Mouse (Mus musculus) liver, embryonic 15.5 days (tissue): ENCODE data around the gene Rhog. TPM values are rescaled to one million over a fixed set of nuclear protein-coding genes. Genes with fewer than 3 reads are reported as not detected.
A peak's percentile ranks its signal among the peaks of the same experiment; 100 is the strongest.

Source experiments
- ATAC-seq: fragments of 200-750 bp; cut with Nextera tagmentation; 2 replicates; pipeline ENCODE4 v1.8.0; 2017; ENCODE audit warnings: moderate number of reproducible peaks, mild to moderate bottlenecking, moderate library complexity; ENCODE audit not compliant: insufficient read depth
- H3K27ac ChIP-seq: fragments of 300-500 bp; sonication (generic); replicated peaks from 2 replicates; pipeline ENCODE4 v1.5.1; 2015; ENCODE audit warnings: mild to moderate bottlenecking, inconsistent platforms
- H3K27me3 ChIP-seq: fragments of 300-500 bp; sonication (generic); 2 replicates; pipeline ENCODE4 v1.6.1; 2015; ENCODE audit warnings: mild to moderate bottlenecking, inconsistent platforms
- H3K36me3 ChIP-seq: fragments of 300-500 bp; sonication (generic); replicated peaks from 2 replicates; pipeline ENCODE4 v1.6.1; 2015; ENCODE audit warnings: moderate library complexity, mild to moderate bottlenecking, inconsistent platforms
- H3K4me1 ChIP-seq: fragments of 300-500 bp; sonication (generic); replicated peaks from 2 replicates; pipeline ENCODE4 v1.6.1; 2015; ENCODE audit warnings: inconsistent platforms
- H3K4me2 ChIP-seq: fragments of 300-500 bp; sonication (generic); 2 replicates; pipeline ENCODE4 v1.6.1; 2015; ENCODE audit warnings: moderate library complexity, mild to moderate bottlenecking, inconsistent platforms
- H3K4me3 ChIP-seq: fragments of 300-500 bp; sonication (generic); replicated peaks from 2 replicates; pipeline ENCODE4 v1.5.1; 2015; ENCODE audit warnings: mild to moderate bottlenecking, inconsistent platforms
- H3K9ac ChIP-seq: fragments of 300-500 bp; sonication (generic); 2 replicates; pipeline ENCODE4 v1.6.1; 2015; ENCODE audit warnings: moderate library complexity, mild to moderate bottlenecking, inconsistent platforms
- H3K9me3 ChIP-seq: fragments of 300-500 bp; sonication (generic); replicated peaks from 2 replicates; pipeline ENCODE4 v1.6.1; 2016; ENCODE audit warnings: inconsistent platforms
- WGBS: fragments of 180-500 bp; shearing (Covaris S2); methylation state at CpG from one replicate; pipeline ENCODE4 v1.1.7; 2015; ENCODE audit warnings: mixed read lengths; ENCODE audit not compliant: insufficient replicate concordance; 5-methylcytosine and 5-hydroxymethylcytosine counted together
- polyA plus RNA-seq: library from polyadenylated mRNA; unstranded; fragments of >200 nt; fragmentation: Nextera tagmentation; extraction: Ambion mirVana; gene quantifications from 2 replicates; pipeline ENCODE4 v1.2.1, GENCODE M21; 2015

Rhog gene
- 57.4 and 62.3 TPM in 2 replicates for polyA plus RNA-seq

GRCm38 (mm10) chr7:102255954-102256353 is at the start of gene Rhog:
Gene Rhog (minus strand): TSS chr7:102256054.
- Histone ChIP-seq H3K27ac (no peak within 1 kb of the TSS), H3K9ac (no peak within 1 kb of the TSS), H3K4me1 (peaks cover 32% of the 10 kb centered on the region), H3K4me3 (no peak within 1 kb of the TSS), H3K36me3 (no peaks in the 10 kb centered on the region), H3K4me2 (no peak within 1 kb of the TSS), H3K27me3 (no peaks in the 10 kb centered on the region), H3K9me3 (no peaks in the 10 kb centered on the region)
- no peak for ATAC-seq
- 72% methylated on average over 3 of the region's 3 CpGs for WGBS

GRCm38 (mm10) chr7:102305596-102305995 is 49.7 kb upstream of the Rhog start:
- H3K27ac ChIP-seq = no peak overlapping the region
- no peak overlapping the region for H3K4me2 ChIP-seq
- H3K4me1 ChIP-seq = 0 out of 2 replicates have a peak, but pooled peaks cover 6% of the 10 kb centered on the region
- ATAC-seq = no peak
- no peak overlapping the region for H3K4me3 ChIP-seq
- H3K9me3 ChIP-seq = no peaks in the 10 kb centered on the region
- 80% methylated on average over 2 of the region's 2 CpGs for WGBS
- no peak overlapping the region for H3K9ac ChIP-seq
- no peaks in the 10 kb centered on the region for H3K36me3 ChIP-seq
- no peaks in the 10 kb centered on the region for H3K27me3 ChIP-seq

- H3K36me3 ChIP-seq = no peaks in the 10 kb centered on the region
- no peaks in the 10 kb centered on the region for H3K27me3 ChIP-seq
- 0 out of 2 replicates have a peak, but pooled peaks cover 5% of the 10 kb centered on the region for H3K4me1 ChIP-seq
- no peak overlapping the region for H3K9ac ChIP-seq
- no peak overlapping the region for H3K27ac ChIP-seq
- no peak for ATAC-seq
- H3K4me3 ChIP-seq = no peak overlapping the region
- 86% methylated on average over 4 of the region's 4 CpGs for WGBS
- H3K4me2 ChIP-seq = no peak overlapping the region
- H3K9me3 ChIP-seq = no peaks in the 10 kb centered on the region
These were observed 46.6 kb upstream of the Rhog start for GRCm38 (mm10) chr7:102302471-102302870.

DNA sequence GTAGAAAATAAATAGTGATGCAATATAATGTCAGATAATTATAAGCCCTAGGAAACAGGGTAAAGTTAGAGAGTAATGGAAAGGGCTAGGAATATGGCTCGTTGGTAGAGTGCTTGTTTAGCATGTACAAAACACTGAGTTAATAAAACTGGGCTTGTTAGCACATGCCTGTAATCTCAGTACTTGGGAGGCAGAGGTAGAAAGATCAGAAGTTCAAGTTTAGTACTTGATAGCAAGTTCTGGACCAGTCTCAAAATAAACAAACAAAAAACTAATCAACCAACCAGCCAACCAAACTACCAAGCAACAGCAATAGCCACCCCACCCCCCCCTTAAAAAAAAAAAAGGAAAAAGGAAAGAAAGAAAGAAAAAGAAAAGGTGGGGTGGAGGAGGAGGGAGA is 44.9 kb upstream of the Rhog start:
- Histone ChIP-seq H3K27ac (no peak overlapping the region), H3K36me3 (no peaks in the 10 kb centered on the region), H3K4me1 (0 out of 2 replicates have a peak, but pooled peaks cover 5% of the 10 kb centered on the region), H3K4me3 (no peak overlapping the region), H3K4me2 (no peak overlapping the region), H3K9ac (no peak overlapping the region), H3K27me3 (no peaks in the 10 kb centered on the region), H3K9me3 (no peaks in the 10 kb centered on the region)
- WGBS = 75% methylated on average over 1 of the region's 1 CpGs
- no peak for ATAC-seq

- WGBS = 20% methylated on average over 2 of the region's 2 CpGs
- Histone ChIP-seq H3K27me3 (no peaks in the 10 kb centered on the region), H3K36me3 (no peaks in the 10 kb centered on the region), H3K9ac (no peak overlapping the region), H3K4me2 (no peak overlapping the region), H3K4me3 (no peak overlapping the region), H3K4me1 (peaks cover 10% of the 10 kb centered on the region; the same call in 1 of the 2 replicates), H3K9me3 (no peaks in the 10 kb centered on the region), H3K27ac (no peak overlapping the region)
- ATAC-seq = no peak
These were observed 37.4 kb upstream of the Rhog start for GRCm38 (mm10) chr7:102293234-102293633.

- Histone ChIP-seq H3K27ac (no peak overlapping the region), H3K4me1 (peaks cover 10% of the 10 kb centered on the region; the same call in 1 of the 2 replicates), H3K27me3 (no peaks in the 10 kb centered on the region), H3K4me2 (no peak overlapping the region), H3K9me3 (no peaks in the 10 kb centered on the region), H3K9ac (no peak overlapping the region), H3K4me3 (no peak overlapping the region), H3K36me3 (no peaks in the 10 kb centered on the region)
- ATAC-seq = no peak
- WGBS = 71% methylated on average over 3 of the region's 3 CpGs
These were observed 36.4 kb upstream of the Rhog start for GRCm38 (mm10) chr7:102292228-102292627.

DNA sequence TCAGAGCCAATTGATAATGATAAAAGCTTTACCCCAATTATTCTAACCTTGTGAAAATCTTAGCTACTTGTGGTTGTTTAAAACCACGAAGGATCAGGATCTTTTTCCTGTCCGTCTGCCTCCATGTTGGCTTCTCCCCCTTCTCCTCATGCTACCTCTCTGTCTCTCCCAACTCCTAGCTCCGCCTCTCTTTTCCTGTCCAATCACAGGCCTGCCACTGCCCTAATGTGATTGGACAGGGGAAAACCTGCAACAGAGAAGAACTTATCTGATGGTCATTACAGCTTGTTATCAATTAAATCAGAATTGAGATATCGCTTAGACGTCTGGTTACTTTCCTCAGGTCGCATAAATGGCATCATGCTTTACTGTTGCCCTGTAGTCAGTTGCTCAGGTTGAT is 33.6 kb upstream of the Rhog start:
- H3K9me3 ChIP-seq = no peaks in the 10 kb centered on the region
- 77% methylated on average over 6 of the region's 6 CpGs for WGBS
- H3K4me2 ChIP-seq = no peak overlapping the region
- H3K4me3 ChIP-seq = no peak overlapping the region
- no peaks in the 10 kb centered on the region for H3K36me3 ChIP-seq
- ATAC-seq = no peak
- H3K4me1 ChIP-seq = peaks cover 10% of the 10 kb centered on the region; the same call in 1 of the 2 replicates
- no peak overlapping the region for H3K9ac ChIP-seq
- no peak overlapping the region for H3K27ac ChIP-seq
- no peaks in the 10 kb centered on the region for H3K27me3 ChIP-seq

- WGBS = 66% methylated on average over 5 of the region's 5 CpGs
- no peaks in the 10 kb centered on the region for H3K4me1 ChIP-seq
- no peak for ATAC-seq
- H3K27ac ChIP-seq = no peak overlapping the region
- no peaks in the 10 kb centered on the region for H3K9me3 ChIP-seq
- no peak overlapping the region for H3K4me3 ChIP-seq
- H3K27me3 ChIP-seq = no peaks in the 10 kb centered on the region
- no peak overlapping the region for H3K9ac ChIP-seq
- no peak overlapping the region for H3K4me2 ChIP-seq
- no peaks in the 10 kb centered on the region for H3K36me3 ChIP-seq
These were observed 26.4 kb upstream of the Rhog start for GRCm38 (mm10) chr7:102282261-102282660.

DNA sequence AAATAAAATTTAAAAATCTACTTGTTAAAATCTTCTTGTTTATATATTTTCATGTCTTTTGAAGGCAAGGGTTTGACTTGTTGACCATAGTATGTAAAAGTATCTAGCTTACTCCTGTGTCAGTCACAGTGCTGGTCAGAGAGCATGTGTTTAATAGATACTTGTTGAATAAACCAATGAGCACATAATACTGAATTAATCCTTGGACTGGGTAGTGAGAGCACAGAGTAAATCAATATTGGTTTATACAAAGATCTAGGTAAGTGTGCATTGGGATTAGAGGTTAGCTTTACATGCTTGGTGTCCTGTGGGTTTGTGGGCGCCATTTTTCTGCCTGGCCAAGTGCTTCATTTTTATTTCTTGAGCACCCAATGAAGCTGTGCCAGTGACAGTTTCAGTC is 25.5 kb upstream of the Rhog start:
- no peaks in the 10 kb centered on the region for H3K27me3 ChIP-seq
- no peak for ATAC-seq
- no peak overlapping the region for H3K27ac ChIP-seq
- 77% methylated on average over 1 of the region's 1 CpGs for WGBS
- H3K36me3 ChIP-seq = no peaks in the 10 kb centered on the region
- H3K9me3 ChIP-seq = no peaks in the 10 kb centered on the region
- no peak overlapping the region for H3K9ac ChIP-seq
- H3K4me2 ChIP-seq = no peak overlapping the region
- no peak overlapping the region for H3K4me3 ChIP-seq
- H3K4me1 ChIP-seq = no peaks in the 10 kb centered on the region

DNA sequence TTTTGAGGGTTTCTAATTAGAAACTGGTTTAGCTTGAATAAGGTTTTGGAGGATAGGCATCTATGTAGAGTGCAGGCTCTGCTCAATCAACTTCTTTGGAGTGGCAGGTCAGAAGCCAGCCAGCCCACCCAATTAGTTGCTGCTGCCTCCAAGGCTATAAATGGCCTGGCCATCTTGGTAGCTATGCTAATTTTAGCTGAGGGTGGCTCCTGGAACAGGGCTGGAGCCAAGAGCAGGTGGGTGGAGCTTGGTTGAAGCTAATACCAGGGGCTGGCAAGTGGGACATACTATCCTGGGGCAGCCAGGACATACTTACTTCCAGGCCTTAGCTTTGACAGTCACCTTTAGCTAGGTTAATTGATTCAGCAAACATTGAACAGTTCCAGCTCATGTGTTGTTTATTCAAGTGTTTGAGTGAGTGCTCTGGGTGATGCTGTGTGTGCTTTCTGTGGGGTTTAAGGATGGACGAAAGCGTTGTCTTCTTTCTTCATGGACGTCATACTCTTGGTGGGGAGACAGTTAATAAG is 16.6 kb upstream of the Rhog start:
- H3K27ac ChIP-seq = no peak overlapping the region; the same call in 1 of the 2 replicates
- no peak for ATAC-seq

GRCm38 (mm10) chr7:102268395-102268748 is 12.5 kb upstream of the Rhog start:
- Histone ChIP-seq H3K36me3 (0 out of 2 replicates have a peak, but pooled peaks cover 3% of the 10 kb centered on the region), H3K27ac (peak overlapping the region; percentile 93), H3K9ac (peak overlapping the region; percentile 83), H3K4me1 (peaks cover 70% of the 10 kb centered on the region), H3K9me3 (no peaks in the 10 kb centered on the region), H3K4me2 (peak overlapping the region; percentile 91), H3K4me3 (peak overlapping the region; percentile 73), H3K27me3 (no peaks in the 10 kb centered on the region)
- ATAC-seq = no peak
- WGBS = 3% methylated on average over 12 of the region's 12 CpGs

More for the DNA sequence above, 16.6 kb upstream of the Rhog start:
- Histone ChIP-seq H3K36me3 (0 out of 2 replicates have a peak, but pooled peaks cover 5% of the 10 kb centered on the region), H3K27me3 (no peaks in the 10 kb centered on the region), H3K4me3 (no peak overlapping the region), H3K9me3 (no peaks in the 10 kb centered on the region), H3K4me2 (no peak overlapping the region), H3K9ac (no peak overlapping the region), H3K4me1 (peaks cover 49% of the 10 kb centered on the region)
- 83% methylated on average over 3 of the region's 3 CpGs for WGBS
